Mouse (Mus musculus) kidney, adult 2 months (tissue): Measurements from ENCODE around the gene Gm9970. TPM values are rescaled to one million over a fixed set of nuclear protein-coding genes. Genes with fewer than 3 reads are reported as not detected.

Source experiments
- DNase-seq: peaks from one replicate; pipeline ENCODE4 v3.0.0; 2021
- H3K27ac ChIP-seq: fragments of 200-500 bp; 2 replicates; pipeline ENCODE4 v1.5.1; 2012; ENCODE audit warnings: low read depth, low read length, control low read depth, inconsistent platforms; ENCODE audit not compliant: insufficient read depth
- H3K27me3 ChIP-seq: fragments of 200-500 bp; replicated peaks from 2 replicates; pipeline ENCODE4 v1.6.1; 2012; ENCODE audit warnings: mild to moderate bottlenecking, moderate library complexity, low read length, inconsistent platforms; ENCODE audit not compliant: control insufficient read depth, insufficient read depth
- H3K36me3 ChIP-seq: fragments of 200-500 bp; 2 replicates; pipeline ENCODE4 v1.6.1; 2012; ENCODE audit warnings: mild to moderate bottlenecking, moderate library complexity, low read length, inconsistent platforms; ENCODE audit not compliant: control insufficient read depth, insufficient read depth
- H3K4me1 ChIP-seq: fragments of 200-500 bp; 2 replicates; pipeline ENCODE4 v1.6.1; 2011; ENCODE audit warnings: low read length; ENCODE audit not compliant: control insufficient read depth, insufficient read depth
- H3K4me3 ChIP-seq: fragments of 200-500 bp; 2 replicates; pipeline ENCODE4 v1.5.1; 2011; ENCODE audit warnings: mild to moderate bottlenecking, low read depth, low read length, control low read depth; ENCODE audit not compliant: insufficient read depth
- CTCF ChIP-seq: fragments of 200-500 bp; conservative IDR thresholded peaks from 2 replicates; pipeline ENCODE4 v1.5.1; 2011; ENCODE audit warnings: low read depth, mild to moderate bottlenecking, control low read depth, low read length, moderate library complexity, mixed read lengths; ENCODE audit not compliant: insufficient read depth, insufficient read length
- POLR2A ChIP-seq: fragments of 200-500 bp; IDR thresholded peaks from one replicate; pipeline ENCODE4 v1.6.1; 2011; ENCODE audit warnings: low read depth, low read length, control low read depth
- WGBS: fragments of 180-500 bp; shearing (Covaris S2); methylation state at CpG from one replicate; pipeline ENCODE4 v1.1.7; 2018; 5-methylcytosine and 5-hydroxymethylcytosine counted together
- polyA plus RNA-seq: library from polyadenylated mRNA; depleted of rRNA; stranded (reverse); fragments of >200 nt; gene quantifications from 2 replicates; pipeline ENCODE4 v1.2.3, GENCODE M21; 2012; rRNA removed

The Gm9970 gene
- 0.45 and 0.96 TPM in 2 replicates for polyA plus RNA-seq

- H3K4me1 ChIP-seq = peaks cover 7% of the 10 kb centered on the region; the same call in 1 of the 2 replicates
- H3K4me3 ChIP-seq = peak within 1 kb of the TSS; percentile 97
- WGBS = under 1% methylated on average over 103 of the region's 103 CpGs
- peak within 1 kb of the TSS; percentile 94 for H3K27ac ChIP-seq
- no peak for TF ChIP-seq CTCF
- TF ChIP-seq POLR2A = peak; percentile 69
- DNase-seq = peak; percentile 98
- H3K27me3 ChIP-seq = no peaks in the 10 kb centered on the region
- peaks cover 4% of the 10 kb centered on the region; the same call in 1 of the 2 replicates for H3K36me3 ChIP-seq
Measured at GRCm38 (mm10) chr5:31240637-31241521, at the start of gene Gm9970, which contains the start of gene Nrbp1. TSS of gene Gm9970 (minus strand) at chr5:31241232. TSS of gene Nrbp1 (plus strand) at chr5:31240864.

GRCm38 (mm10) chr5:31289626-31290230 lies 48.7 kb upstream of the Gm9970 start:
- no peaks in the 10 kb centered on the region; the same call in 1 of the 2 replicates for H3K4me1 ChIP-seq
- no peak overlapping the region for H3K4me3 ChIP-seq
- DNase-seq = no peak
- WGBS = 87% methylated on average over 3 of the region's 3 CpGs
- no peak for TF ChIP-seq CTCF
- TF ChIP-seq POLR2A = no peak
- H3K36me3 ChIP-seq = peaks cover 2% of the 10 kb centered on the region
- no peaks in the 10 kb centered on the region for H3K27me3 ChIP-seq
- no peak overlapping the region for H3K27ac ChIP-seq

GRCm38 (mm10) chr5:31288655-31289054 lies 47.6 kb upstream of the Gm9970 start:
- Histone ChIP-seq H3K36me3 (peaks cover 2% of the 10 kb centered on the region), H3K4me1 (no peaks in the 10 kb centered on the region; the same call in 1 of the 2 replicates), H3K27me3 (no peaks in the 10 kb centered on the region), H3K4me3 (no peak overlapping the region), H3K27ac (no peak overlapping the region)
- DNase-seq = no peak
- TF ChIP-seq POLR2A = no peak
- TF ChIP-seq CTCF = no peak
- 61% methylated on average over 3 of the region's 3 CpGs for WGBS

- Histone ChIP-seq H3K4me1 (no peaks in the 10 kb centered on the region; the same call in 1 of the 2 replicates), H3K27ac (no peak overlapping the region), H3K36me3 (peaks cover 2% of the 10 kb centered on the region), H3K4me3 (no peak overlapping the region), H3K27me3 (no peaks in the 10 kb centered on the region)
- no peak for TF ChIP-seq CTCF
- no peak for TF ChIP-seq POLR2A
- WGBS = 62% methylated on average over 4 of the region's 4 CpGs
- no peak for DNase-seq
Measured at GRCm38 (mm10) chr5:31288225-31288624, 47.2 kb upstream of the Gm9970 start.

- TF ChIP-seq CTCF (no peak), POLR2A (no peak)
- Histone ChIP-seq H3K27ac (no peak overlapping the region), H3K4me3 (no peak overlapping the region), H3K4me1 (no peaks in the 10 kb centered on the region), H3K27me3 (no peaks in the 10 kb centered on the region), H3K36me3 (no peaks in the 10 kb centered on the region; the same call in none of the 2 replicates)
- WGBS = 85% methylated on average over 20 of the region's 20 CpGs
- no peak for DNase-seq
Measured at GRCm38 (mm10) chr5:31279245-31279988, 38.4 kb upstream of the Gm9970 start.

GRCm38 (mm10) chr5:31273018-31273417 lies 32.0 kb upstream of the Gm9970 start:
- Histone ChIP-seq H3K27ac (no peak overlapping the region), H3K36me3 (no peaks in the 10 kb centered on the region; the same call in 1 of the 2 replicates), H3K4me3 (no peak overlapping the region), H3K4me1 (no peaks in the 10 kb centered on the region), H3K27me3 (no peaks in the 10 kb centered on the region)
- 92% methylated on average over 6 of the region's 6 CpGs for WGBS
- TF ChIP-seq POLR2A = no peak
- no peak for TF ChIP-seq CTCF
- no peak for DNase-seq
